ENCODE assay signal across 9 mouse cellular contexts in genomic region chr8:82498496-82498895, GRCm38 (mm10).
"Had no signal": no experiment of that assay in that cellular context is flagged by ENCODE, and none has a peak within 500 bp of the region (broad histone marks: within the 10 kb centered on the region; RNA-seq: fewer than 3 reads in every experiment).

No protein-coding gene starts in this region.

- DNase-seq: kidney, postnatal 10 days; kidney, postnatal 4 days; lung, adult 2 months; lung, postnatal 36 days; retina, postnatal 1 day; right cerebral cortex, postnatal 4 days; spleen, adult 18-20 months; thymus, adult 18-20 months; thymus, postnatal 14 days had no signal
